Mouse (Mus musculus) forebrain, embryonic 13.5 days (tissue): ENCODE measurements around the gene Desi2. TPM values are rescaled to one million over a fixed set of nuclear protein-coding genes. Genes with fewer than 3 reads are reported as not detected.
"Not testable (repeated sequence)": the region's sequence is repeated elsewhere in the genome, so short reads cannot be mapped to it uniquely, and the experiment has no call there.

Experiments
- ATAC-seq: fragments of 200-750 bp; cut with Nextera tagmentation; 2 replicates; pipeline ENCODE4 v1.8.0; 2017
- H3K27ac ChIP-seq: fragments of 300-500 bp; sonication (generic); 2 replicates; pipeline ENCODE4 v1.5.1; 2015; ENCODE audit warnings: inconsistent platforms, mild to moderate bottlenecking, moderate library complexity
- H3K27me3 ChIP-seq: fragments of 300-500 bp; sonication (generic); 2 replicates; pipeline ENCODE4 v1.6.1; 2015; ENCODE audit warnings: mild to moderate bottlenecking, inconsistent platforms
- H3K36me3 ChIP-seq: fragments of 300-500 bp; sonication (generic); 2 replicates; pipeline ENCODE4 v1.6.1; 2015; ENCODE audit warnings: mild to moderate bottlenecking, inconsistent platforms; ENCODE audit not compliant: poor library complexity, severe bottlenecking
- H3K4me1 ChIP-seq: fragments of 300-500 bp; sonication (generic); 2 replicates; pipeline ENCODE4 v1.6.1; 2015; ENCODE audit warnings: inconsistent platforms
- H3K4me2 ChIP-seq: fragments of 300-500 bp; sonication (generic); 2 replicates; pipeline ENCODE4 v1.6.1; 2015; ENCODE audit warnings: inconsistent platforms, mild to moderate bottlenecking, moderate library complexity
- H3K4me3 ChIP-seq: fragments of 300-500 bp; sonication (generic); 2 replicates; pipeline ENCODE4 v1.5.1; 2015; ENCODE audit warnings: mild to moderate bottlenecking, inconsistent platforms
- H3K9ac ChIP-seq: fragments of 300-500 bp; sonication (generic); 2 replicates; pipeline ENCODE4 v1.6.1; 2015; ENCODE audit warnings: mild to moderate bottlenecking, inconsistent platforms
- H3K9me3 ChIP-seq: fragments of 300-500 bp; sonication (generic); replicated peaks from 2 replicates; pipeline ENCODE4 v1.6.1; 2016; ENCODE audit warnings: inconsistent platforms
- WGBS: fragments of 180-500 bp; shearing (Covaris S2); methylation state at CpG from one replicate; pipeline ENCODE4 v1.1.7; 2015; 5-methylcytosine and 5-hydroxymethylcytosine counted together
- polyA plus RNA-seq: library from polyadenylated mRNA; unstranded; fragments of >200 nt; fragmentation: Nextera tagmentation; extraction: Ambion mirVana; gene quantifications from 2 replicates; pipeline ENCODE4 v1.2.1, GENCODE M21; 2015

Desi2 gene
- polyA plus RNA-seq, 1 experiment from 2014 or later = 19.6 TPM

DNA sequence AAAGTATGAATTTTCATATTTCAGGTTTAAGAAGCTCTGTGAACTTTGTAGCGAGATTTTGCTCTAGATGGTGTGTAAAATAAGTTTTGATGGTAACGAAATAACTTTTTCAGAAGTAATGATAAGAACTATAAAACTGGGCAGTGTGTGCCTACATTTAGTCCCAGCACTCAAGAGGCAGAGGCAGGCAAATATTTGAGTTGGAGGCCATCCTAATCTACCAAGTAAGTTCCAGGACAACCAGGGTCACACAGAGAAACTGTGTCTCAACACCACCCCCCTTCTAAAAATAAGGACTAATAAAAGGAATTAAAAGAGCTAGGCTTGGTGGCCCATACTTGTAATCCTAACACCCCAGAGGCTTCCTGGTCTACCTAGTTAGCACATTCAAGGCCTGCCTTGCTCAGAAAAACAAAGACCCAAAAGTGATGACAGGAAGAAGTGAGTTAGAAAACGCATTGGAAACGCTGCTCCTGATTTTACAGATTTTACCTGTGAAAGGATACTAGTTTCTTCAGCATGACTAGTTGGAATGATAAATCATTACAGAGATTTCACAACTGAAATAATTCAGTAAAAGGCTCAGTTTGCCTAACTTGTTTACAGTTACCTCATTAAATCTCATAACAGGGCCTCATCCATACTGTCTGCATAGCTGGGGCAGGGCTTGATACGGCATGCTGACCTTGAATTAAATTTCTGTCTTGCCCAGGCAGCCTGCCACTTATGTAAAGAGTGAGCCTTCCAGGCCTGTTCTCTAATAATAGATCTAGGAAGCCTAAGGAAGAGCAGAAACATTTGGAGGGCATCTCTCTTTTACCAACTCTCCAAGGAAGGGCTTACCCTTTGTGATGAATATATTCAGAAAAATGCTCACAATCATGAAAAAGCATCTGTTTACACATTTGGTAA lies 32.2 kb downstream of the Desi2 start:
- H3K4me2 ChIP-seq = no peak overlapping the region
- H3K27me3 ChIP-seq = no peaks in the 10 kb centered on the region
- no peaks in the 10 kb centered on the region for H3K4me1 ChIP-seq
- H3K4me3 ChIP-seq = no peak overlapping the region
- no peak for ATAC-seq
- H3K9ac ChIP-seq = no peak overlapping the region
- no peak overlapping the region for H3K27ac ChIP-seq
- H3K9me3 ChIP-seq = no peaks in the 10 kb centered on the region
- WGBS = 86% methylated on average over 5 of the region's 5 CpGs
- no peaks in the 10 kb centered on the region for H3K36me3 ChIP-seq

DNA sequence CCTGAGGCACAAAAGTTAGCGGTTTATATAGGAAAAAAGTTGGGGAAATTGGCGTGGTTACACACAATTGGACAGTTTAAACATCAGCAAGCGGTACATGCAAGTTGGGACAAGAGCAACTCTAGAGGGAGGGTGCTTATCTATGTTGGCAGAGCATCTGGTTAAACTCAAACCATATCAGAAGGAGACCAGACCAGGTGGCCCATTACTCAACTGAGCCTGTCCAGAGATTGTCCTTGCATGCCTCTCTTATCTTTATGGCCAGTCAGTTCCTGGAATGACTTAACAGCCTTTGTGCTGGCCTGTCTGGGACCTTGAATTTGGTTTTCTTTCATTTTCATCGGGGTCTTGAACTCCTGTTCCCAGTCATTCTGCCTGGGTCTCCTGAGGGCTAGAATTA lies 41.7 kb downstream of the Desi2 start:
- H3K4me1 ChIP-seq, H3K4me2 ChIP-seq, H3K4me3 ChIP-seq, H3K27ac ChIP-seq, H3K9ac ChIP-seq, ATAC-seq, H3K27me3 ChIP-seq: not testable (repeated sequence)
- WGBS = 98% methylated on average over 4 of the region's 4 CpGs
- Histone ChIP-seq H3K36me3 (peaks cover 24% of the 10 kb centered on the region), H3K9me3 (peaks cover 40% of the 10 kb centered on the region)

DNA sequence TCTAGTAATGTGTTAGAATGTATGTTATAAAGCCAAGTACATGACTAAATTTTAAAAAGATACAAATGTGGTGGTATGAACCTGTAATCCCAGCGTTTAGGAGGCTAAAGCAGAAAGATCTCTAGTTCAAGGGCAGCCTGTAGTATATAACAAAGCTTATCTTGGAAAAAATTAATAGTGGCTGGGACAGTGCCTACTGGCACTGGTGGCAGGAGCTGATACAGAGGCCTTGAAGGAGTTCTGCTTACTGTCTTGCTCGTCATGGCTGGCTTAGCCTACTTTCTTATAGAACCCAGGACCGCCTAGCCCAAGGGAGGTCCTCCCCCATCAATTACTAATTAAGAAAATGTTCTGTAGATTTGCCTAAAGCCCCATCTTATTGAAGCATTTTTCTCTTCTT lies 46.9 kb downstream of the Desi2 start:
- Histone ChIP-seq H3K4me1 (no peaks in the 10 kb centered on the region), H3K27ac (no peak overlapping the region), H3K36me3 (peaks cover under 1% of the 10 kb centered on the region; the same call in 1 of the 2 replicates), H3K9ac (no peak overlapping the region), H3K4me2 (no peak overlapping the region), H3K9me3 (0 out of 2 replicates have a peak, but pooled peaks cover under 1% of the 10 kb centered on the region), H3K4me3 (no peak overlapping the region), H3K27me3 (no peaks in the 10 kb centered on the region)
- no peak for ATAC-seq
- WGBS = 89% methylated on average over 3 of the region's 3 CpGs

DNA sequence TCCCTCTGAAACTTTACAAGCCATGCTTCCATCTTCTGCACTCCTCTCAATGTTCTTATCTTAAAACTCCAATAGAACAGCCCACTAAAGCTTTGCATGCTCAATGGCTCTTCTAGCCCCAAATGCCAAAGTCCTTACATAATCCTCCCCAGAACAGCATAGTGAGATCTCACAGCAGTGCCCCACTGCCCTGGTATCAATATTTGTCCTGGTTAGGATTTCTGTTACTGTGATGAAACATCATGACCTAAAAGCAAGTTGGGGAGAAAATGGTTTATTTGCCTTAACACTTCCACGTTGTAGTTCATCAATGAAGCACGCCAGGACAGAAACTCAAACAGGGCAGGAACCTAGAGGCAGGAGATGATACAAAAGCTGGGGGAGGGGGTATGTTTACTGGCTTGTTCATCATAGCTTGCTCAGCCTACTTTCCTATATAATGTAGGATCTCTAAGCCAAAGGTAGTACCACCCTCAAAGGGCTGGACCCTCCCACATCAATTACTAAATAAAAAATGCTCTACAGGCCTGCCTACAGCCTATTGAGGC lies 48.8 kb downstream of the Desi2 start:
- Histone ChIP-seq H3K4me2 (no peak overlapping the region), H3K4me1 (no peaks in the 10 kb centered on the region), H3K9ac (no peak overlapping the region), H3K9me3 (no peaks in the 10 kb centered on the region), H3K36me3 (no peaks in the 10 kb centered on the region), H3K27ac (no peak overlapping the region), H3K27me3 (no peaks in the 10 kb centered on the region), H3K4me3 (no peak overlapping the region)
- WGBS = 87% methylated on average over 2 of the region's 2 CpGs
- no peak for ATAC-seq

DNA sequence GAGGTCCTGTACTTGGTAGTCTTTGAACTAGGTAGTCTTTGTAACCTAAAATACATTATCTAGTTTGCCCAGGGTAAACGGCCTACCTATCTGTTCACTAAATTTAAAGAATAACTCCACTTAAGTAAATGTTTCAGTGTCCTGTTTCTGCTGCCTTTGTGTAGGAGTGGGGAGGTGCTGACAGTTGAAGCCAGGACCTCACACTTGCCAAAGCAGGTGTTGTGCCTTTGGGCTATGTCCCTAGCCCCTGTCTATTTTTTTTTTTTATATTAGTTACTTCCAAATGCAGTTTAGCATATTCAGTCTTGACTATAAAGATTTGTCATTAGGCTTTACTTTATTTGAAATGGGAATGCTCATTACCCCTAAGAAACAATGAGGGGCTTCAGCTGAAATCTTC lies 51.5 kb downstream of the Desi2 start:
- Histone ChIP-seq H3K9me3 (no peaks in the 10 kb centered on the region), H3K4me3 (no peak overlapping the region), H3K4me1 (no peaks in the 10 kb centered on the region), H3K36me3 (peaks cover 4% of the 10 kb centered on the region; the same call in 1 of the 2 replicates), H3K27ac (no peak overlapping the region), H3K4me2 (no peak overlapping the region), H3K9ac (no peak overlapping the region), H3K27me3 (no peaks in the 10 kb centered on the region)
- 91% methylated on average over 1 of the region's 1 CpGs for WGBS
- no peak for ATAC-seq

DNA sequence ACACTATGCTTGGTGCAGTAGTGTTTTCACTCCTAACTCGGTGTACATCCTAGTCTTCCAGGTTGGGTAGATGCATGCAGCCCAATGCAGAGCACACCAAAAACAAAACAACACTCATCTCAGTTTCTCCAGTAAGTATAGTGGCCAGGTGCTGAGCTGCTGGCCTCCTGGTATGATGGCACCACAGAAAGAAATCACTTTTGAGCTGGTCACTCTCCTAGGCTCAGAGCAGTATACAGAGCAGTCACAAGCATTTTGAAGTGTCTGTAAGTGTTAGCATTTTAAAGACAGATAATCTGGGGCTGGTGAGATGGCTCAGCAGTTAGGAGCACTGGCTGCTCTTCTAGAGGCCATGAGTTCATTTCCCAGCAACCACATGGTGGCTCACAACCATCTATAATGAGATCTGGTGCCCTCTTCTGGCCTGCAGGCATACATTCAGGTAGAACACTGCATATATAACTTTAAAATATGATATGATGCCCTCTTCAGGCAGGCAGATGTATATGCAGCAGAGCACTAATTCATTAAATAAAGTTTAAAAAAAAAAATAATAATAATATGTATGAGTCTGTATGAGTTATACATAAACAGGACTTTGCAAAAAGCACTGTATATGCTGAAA lies 54.8 kb downstream of the Desi2 start:
- no peak overlapping the region for H3K4me2 ChIP-seq
- no peak overlapping the region for H3K4me3 ChIP-seq
- 93% methylated on average over 1 of the region's 1 CpGs for WGBS
- no peaks in the 10 kb centered on the region for H3K9me3 ChIP-seq
- no peak overlapping the region for H3K9ac ChIP-seq
- H3K27ac ChIP-seq = no peak overlapping the region
- ATAC-seq = no peak
- H3K4me1 ChIP-seq = no peaks in the 10 kb centered on the region
- no peaks in the 10 kb centered on the region for H3K27me3 ChIP-seq
- peaks cover 15% of the 10 kb centered on the region for H3K36me3 ChIP-seq

DNA sequence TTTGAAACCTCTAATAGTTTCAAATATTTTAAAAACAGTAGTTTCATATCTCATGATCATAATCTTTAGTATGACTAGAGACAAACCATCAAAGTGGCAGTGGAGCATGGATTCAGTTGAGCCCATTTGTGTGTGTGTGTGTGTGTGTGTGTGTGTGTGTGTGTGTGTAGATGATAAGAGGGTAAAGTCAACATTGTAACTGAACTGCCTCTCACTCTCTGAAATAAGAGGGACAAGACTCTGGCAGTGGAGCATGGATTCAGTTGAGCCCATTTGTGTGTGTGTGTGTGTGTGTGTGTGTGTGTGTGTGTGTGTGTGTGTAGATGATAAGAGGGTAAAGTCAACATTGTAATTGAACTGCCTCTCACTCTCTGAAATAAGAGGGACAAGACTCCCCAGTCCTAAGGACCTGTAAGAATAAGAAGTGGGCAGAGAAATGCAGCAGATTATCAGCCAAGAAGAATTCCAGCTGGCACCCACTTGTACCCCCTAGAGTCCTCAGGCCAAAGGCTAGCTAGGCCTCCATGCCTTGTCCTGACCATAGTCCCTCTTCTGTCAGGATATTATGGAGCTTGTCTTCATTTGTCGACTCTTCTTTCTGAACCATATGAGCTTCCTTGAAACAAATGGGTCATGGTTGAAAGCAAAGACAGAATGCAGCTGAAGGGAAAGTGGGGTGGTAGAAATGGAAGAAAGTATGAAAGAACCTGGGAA lies 61.0 kb downstream of the Desi2 start:
- H3K9me3 ChIP-seq = no peaks in the 10 kb centered on the region
- no peaks in the 10 kb centered on the region for H3K27me3 ChIP-seq
- ATAC-seq = no peak
- no peak overlapping the region for H3K4me3 ChIP-seq
- H3K4me1 ChIP-seq = no peaks in the 10 kb centered on the region
- H3K4me2 ChIP-seq = no peak overlapping the region
- peaks cover 24% of the 10 kb centered on the region for H3K36me3 ChIP-seq
- 97% methylated on average over 1 of the region's 1 CpGs for WGBS
- no peak overlapping the region for H3K9ac ChIP-seq
- no peak overlapping the region for H3K27ac ChIP-seq

DNA sequence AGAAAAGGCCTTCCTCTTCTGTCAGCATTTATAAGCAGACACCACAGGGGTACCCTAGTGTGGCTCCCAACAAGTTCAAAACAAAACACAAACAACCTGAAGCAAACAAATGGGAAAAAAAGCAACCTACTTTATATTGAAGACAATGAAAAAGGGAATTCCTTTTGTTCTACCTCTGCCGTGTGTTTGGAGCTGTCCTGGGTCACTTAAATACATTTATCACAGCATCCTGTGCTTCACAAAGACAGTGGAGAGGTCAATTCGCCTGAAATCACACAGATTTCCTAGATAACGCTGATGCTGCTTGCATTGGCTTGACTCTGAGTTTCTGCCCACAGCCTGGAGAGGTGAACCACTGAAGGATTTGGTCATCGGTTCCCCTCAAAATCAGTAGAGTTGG lies 67.4 kb downstream of the Desi2 start:
- no peak overlapping the region for H3K4me2 ChIP-seq
- H3K9ac ChIP-seq = no peak overlapping the region
- no peaks in the 10 kb centered on the region for H3K4me1 ChIP-seq
- no peak overlapping the region for H3K27ac ChIP-seq
- 85% methylated on average over 4 of the region's 4 CpGs for WGBS
- ATAC-seq = no peak
- H3K27me3 ChIP-seq = no peaks in the 10 kb centered on the region
- H3K9me3 ChIP-seq = no peaks in the 10 kb centered on the region
- no peak overlapping the region for H3K4me3 ChIP-seq
- H3K36me3 ChIP-seq = peaks cover 22% of the 10 kb centered on the region; the same call in 1 of the 2 replicates

DNA sequence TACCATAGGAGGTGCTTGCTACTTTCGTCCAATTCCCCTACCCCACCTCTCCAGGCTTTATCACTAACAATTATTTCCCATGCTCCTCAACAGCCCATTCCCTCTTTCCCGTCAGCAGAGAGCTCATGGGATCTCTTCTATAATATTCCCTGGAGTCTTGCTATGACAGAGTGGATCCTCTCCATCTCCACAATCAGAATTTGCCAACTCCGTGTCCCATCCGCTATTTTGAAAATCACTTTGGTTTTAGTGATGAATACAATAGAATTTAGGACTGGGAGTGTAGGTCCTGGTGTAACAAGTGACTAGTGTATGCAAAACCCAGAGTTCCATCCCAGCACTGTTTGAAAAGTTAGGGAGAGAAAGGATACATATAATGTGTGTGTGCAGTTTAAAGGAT lies 69.1 kb downstream of the Desi2 start:
- H3K9me3 ChIP-seq = no peaks in the 10 kb centered on the region
- H3K4me3 ChIP-seq = no peak overlapping the region
- peaks cover 9% of the 10 kb centered on the region; the same call in 1 of the 2 replicates for H3K36me3 ChIP-seq
- H3K27me3 ChIP-seq = no peaks in the 10 kb centered on the region
- H3K9ac ChIP-seq = no peak overlapping the region
- WGBS = 90% methylated on average over 4 of the region's 4 CpGs
- no peak overlapping the region for H3K4me2 ChIP-seq
- no peaks in the 10 kb centered on the region for H3K4me1 ChIP-seq
- no peak overlapping the region for H3K27ac ChIP-seq
- ATAC-seq = no peak

DNA sequence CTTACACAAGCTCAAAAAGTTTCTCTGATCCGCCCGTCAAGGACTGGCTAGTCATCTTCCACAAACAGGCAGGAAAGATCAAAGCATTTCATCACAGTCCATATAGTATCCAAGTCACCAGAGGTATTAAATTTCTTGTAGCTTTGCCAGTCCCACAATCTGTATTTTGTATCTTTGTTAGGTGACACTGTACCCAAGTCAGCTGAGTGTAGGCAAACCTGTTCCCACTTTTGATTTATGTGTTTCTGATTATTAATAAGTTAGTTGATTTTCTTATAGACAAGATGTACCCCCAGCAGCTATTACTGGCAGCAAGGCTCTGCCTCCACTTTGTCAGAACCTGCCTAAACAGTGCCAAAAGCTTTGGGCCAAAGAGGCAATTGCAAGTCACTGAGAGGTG lies 71.6 kb downstream of the Desi2 start:
- H3K4me1 ChIP-seq = no peaks in the 10 kb centered on the region
- H3K4me2 ChIP-seq = no peak overlapping the region
- no peak for ATAC-seq
- H3K9ac ChIP-seq = no peak overlapping the region
- WGBS = 99% methylated on average over 2 of the region's 2 CpGs
- no peaks in the 10 kb centered on the region for H3K9me3 ChIP-seq
- H3K27ac ChIP-seq = no peak overlapping the region
- H3K4me3 ChIP-seq = no peak overlapping the region
- peaks cover 8% of the 10 kb centered on the region; the same call in 1 of the 2 replicates for H3K36me3 ChIP-seq
- H3K27me3 ChIP-seq = no peaks in the 10 kb centered on the region

DNA sequence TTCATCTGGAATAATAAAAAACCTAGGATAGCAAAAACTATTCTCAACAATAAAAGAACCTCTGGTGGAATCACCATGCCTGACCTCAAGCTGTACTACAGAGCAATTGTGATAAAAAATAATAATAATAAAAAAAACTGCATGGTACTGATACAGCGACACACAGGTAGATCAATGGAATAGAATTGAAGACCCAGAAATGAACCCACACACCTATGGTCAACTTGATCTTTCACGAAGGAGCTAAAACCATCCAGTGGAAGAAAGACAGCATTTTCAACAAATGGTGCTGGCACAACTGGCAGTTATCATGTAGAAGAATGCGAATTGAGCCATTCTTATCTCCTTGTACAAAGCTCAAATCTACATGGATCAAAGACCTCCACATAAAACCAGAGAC lies 78.2 kb downstream of the Desi2 start:
- not testable (repeated sequence) for H3K27ac ChIP-seq, H3K9ac ChIP-seq, H3K4me1 ChIP-seq, ATAC-seq, H3K4me3 ChIP-seq, H3K27me3 ChIP-seq, H3K9me3 ChIP-seq, H3K4me2 ChIP-seq, H3K36me3 ChIP-seq
- 95% methylated on average over 3 of the region's 3 CpGs for WGBS

DNA sequence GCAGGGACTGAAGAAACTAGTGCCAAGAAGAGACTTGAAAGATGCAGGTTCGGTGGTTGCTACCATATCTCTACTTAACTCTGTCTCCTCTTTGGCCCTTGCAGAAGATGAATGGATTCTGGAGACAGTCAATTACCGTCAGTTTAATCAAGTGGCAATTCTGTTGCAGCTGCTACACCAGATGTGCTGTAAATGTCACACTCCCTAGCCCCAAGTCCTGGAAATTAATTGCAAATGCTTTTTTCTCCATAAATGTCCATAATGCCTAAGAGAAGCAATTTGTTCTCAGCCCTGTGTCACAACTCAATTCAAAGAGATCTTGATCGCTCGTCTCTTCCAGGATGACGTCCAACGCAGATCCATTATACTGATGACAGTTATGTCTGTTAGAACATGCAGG lies 83.4 kb downstream of the Desi2 start:
- no peak for ATAC-seq
- H3K4me2 ChIP-seq = no peak overlapping the region
- WGBS = 80% methylated on average over 6 of the region's 6 CpGs

More for the DNA sequence above, 83.4 kb downstream of the Desi2 start:
- no peak overlapping the region for H3K9ac ChIP-seq
- no peaks in the 10 kb centered on the region for H3K4me1 ChIP-seq
- no peak overlapping the region for H3K27ac ChIP-seq
- H3K4me3 ChIP-seq = no peak overlapping the region
- H3K9me3 ChIP-seq = no peaks in the 10 kb centered on the region
- no peaks in the 10 kb centered on the region for H3K36me3 ChIP-seq
- H3K27me3 ChIP-seq = no peaks in the 10 kb centered on the region
